Mouse (Mus musculus) neural tube, embryonic 10.5 days (tissue): ENCODE measurements around the gene Bloc1s3.
"Not testable (repeated sequence)": the region's sequence is repeated elsewhere in the genome, so short reads cannot be mapped to it uniquely, and the experiment has no call there.

Source experiments
- DNase-seq: peaks from one replicate; pipeline ENCODE4 v3.0.0-alpha.2; 2017; ENCODE audit warnings: low spot score; ENCODE audit errors: extremely low spot score

Bloc1s3 gene

DNA sequence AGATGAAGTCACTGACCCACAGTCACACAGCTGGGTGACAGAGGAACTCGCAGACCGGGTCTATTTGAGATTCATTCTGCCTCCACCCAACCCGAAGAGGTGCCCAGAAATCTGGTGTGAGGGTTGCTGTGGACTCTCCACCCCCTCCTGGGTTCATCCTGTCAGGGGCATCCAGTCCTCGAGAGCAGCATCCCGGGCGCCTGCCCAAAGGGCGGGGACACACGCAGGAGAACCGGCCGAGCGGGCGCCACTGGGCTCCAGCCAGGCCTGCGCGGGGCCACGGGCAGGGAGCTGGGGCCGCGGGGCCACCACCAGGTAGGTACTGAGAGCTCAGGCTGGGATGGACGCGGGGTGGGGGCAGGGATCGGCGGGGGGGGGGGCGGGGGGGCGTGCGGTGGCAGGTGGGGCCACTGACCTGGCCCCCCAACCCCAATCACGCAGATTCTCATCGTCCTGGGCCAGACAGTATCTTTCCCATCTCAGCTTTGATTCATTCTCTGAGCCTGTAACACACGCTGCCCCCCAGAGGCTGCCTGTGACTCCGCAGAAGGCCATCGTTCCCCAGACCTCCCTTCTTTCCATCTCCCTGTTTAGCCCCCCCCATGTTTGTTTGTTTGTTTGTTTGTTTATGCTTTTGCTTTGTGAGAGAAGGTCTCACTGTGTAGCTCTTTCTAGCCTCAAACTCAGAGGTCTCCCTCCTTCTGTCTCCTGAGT is 9.6 kb upstream of the Bloc1s3 start, which contains the start of gene Nkpd1:
Nkpd1 (plus strand) TSS at position 187 of the 714 bp plus-strand sequence.
- no peak for DNase-seq

DNA sequence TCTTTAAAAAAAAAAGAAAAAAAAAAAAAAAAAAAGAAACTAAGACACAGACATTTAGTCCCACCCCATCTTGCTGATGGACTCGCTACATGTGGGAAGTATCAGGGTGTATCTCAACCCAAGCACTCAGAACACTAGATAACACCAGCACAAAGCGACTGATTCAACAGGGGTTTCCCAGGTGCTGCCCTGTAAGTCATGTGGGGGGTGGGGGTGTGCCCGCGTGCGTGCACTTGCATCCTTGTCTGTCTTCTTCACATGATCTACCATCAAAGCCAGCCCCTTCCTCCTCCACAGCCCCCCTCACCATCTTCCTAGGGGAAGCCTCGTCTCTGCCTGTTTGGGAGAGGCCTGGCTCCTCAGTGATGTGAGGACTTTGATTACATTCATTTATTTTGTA is 4.2 kb upstream of the Bloc1s3 start:
- DNase-seq = no peak

DNA sequence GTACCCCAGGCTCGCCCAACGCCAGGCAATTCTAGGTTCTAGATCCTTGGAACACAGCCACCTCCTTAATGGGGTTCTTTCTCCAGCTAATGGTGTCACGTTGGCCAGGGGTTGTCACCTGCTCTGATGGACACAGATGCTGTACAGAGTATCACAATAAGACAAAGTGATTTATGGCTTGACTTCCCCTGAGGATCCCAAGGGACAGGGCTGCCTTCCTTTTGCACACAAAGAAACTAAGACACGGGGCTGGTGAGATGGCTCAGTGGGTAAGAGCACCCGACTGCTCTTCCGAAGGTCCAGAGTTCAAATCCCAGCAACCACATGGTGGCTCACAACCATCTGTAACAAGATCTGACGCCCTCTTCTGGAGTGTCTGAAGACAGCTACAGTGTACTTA is 3.8 kb upstream of the Bloc1s3 start:
- not testable (repeated sequence) for DNase-seq

DNA sequence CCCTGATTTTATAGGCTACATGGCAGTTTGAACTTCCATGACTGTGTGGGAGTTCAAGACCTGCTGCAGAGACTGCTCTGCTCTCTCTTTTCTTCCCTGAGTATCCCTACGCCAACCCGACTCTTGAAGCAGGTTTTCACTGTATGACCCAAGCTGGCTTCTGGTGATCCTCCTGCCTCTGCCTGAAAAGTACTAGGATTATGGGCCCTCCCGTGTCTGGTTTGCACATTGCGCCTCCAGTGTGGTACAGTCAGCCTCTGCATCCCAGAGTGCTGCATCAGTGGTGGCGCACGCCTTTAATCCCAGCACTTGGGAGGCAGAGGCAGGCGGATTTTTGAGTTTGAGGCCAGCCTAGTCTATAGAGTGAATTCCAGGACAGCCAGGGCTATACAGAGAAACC is 1.6 kb upstream of the Bloc1s3 start:
- DNase-seq = no peak

DNA sequence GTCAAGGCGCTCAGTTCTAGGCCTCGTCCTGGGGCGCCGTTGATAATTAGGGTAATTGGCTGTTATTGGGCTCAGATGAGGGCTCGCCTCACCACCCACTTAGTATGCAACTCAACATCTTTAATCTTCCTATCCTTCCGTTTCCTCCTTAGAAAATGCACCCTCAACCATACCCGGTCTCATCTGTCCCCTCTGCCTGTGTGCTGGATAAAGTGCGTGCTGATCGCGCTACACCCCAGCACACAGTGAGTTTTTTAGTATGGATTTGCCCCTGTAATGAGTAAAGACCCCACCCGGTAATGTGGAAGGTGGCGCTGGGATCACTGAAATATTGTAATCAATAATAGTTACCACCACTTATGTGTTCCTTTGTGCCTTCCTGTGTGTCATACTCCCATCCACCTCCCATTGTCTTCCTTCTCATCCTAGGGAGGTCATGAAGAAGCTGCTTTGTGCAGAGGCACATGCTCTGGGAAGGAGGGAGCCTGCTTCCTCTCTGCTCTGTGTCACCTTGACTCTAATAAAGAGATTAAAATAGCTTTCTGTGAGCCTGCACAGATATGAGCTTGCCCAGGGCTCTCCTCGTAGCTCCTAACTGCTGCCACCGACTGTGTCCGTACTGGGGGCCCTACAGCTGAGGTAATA is 879 bp upstream of the Bloc1s3 start:
- DNase-seq = no peak

DNA sequence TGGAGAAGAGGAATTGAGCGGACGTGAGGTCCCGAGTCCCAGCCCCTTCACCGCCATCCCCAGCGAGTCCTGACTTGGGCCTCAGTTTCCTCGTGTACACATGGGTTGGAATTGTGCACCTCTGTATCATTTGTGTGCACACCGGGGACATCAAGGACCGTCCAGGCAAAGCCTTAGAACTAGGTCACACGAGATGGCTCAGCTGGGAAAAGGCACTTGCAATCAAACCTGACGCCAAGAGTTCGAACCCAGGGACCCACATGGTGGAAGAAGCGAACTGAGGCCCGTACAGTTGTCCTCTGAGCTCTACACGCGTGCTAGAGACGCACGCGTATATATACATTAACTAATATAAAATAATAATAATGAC is 570 bp downstream of the Bloc1s3 start:
- no peak for DNase-seq

DNA sequence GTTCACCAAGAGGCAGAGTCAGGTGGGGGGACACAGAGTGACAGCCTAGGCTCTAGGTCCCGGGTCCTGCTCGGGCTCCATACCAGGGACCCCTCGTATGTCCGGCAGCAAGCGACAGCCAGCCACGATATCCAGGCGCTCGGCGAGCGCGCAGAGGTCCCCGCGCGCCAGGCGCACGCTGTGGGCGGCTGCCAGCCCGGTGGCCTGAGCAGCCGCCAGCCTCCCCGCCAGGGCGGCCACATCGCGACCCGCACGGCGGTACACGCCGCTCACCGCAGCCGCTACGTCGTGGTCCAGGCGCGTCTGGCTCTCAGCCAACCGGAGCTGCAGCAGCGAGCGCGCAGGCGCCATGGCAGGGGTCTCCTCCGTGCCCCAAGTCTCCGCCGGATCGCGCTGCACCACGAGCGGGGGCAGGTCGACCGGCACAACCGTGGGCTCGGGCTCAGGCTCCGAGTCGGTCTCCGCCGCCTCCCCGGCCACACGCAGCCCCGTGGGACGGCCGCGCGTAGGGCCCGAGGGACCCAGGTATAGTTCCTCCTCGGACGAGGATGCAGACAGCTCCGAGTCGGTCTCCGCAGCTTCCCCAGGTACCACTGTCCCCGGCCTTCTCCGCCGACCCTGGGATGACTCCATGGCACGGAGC is 1.1 kb downstream of the Bloc1s3 start:
- peak; percentile 81 for DNase-seq

DNA sequence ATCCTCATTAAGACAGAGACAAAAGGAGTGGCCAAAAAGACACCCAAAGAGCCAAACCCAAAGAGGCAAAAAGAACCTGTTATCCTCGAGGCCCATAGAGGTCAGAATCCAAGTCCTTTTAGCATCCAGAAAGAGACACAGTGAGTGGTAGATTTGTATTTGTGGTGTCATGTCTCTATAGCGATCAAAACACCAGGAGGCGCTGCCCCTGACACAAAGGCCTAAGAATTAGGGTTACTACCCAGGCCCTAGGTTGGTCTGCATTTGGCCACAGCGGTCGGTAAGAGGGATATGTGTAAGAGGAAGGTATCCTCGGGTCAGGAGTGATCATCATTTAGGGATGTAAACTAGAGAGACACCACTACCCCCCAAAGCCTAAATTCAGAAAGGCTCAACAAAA is 1.8 kb downstream of the Bloc1s3 start:
- DNase-seq = no peak

DNA sequence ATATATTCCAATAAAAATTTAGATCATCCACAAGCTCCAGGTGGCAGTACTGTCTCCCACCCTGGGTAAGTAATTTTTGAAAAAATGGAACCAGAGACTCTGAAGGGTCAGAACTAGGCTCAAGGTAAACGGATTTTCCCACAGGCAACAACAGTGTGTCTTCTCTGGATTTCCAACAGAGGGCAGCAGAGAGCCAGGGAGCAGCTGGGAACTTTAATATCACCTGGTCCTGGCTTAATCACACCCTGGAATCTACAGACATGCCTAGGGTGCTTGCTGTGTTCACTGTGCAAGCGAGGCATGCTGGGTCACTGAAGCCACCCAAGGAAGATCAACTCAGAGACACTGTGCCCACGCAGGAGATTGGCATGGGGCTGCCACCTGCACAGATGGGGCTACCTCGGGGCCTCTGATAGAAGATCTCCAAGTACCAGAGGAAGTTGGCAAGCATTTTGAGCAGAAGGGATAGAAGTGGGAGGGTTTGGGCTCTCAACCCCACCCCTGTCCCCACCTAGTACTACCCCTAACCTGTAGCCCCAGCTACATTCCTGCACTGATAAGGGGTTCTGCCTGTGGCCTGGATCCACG is 4.6 kb downstream of the Bloc1s3 start:
- no peak for DNase-seq

DNA sequence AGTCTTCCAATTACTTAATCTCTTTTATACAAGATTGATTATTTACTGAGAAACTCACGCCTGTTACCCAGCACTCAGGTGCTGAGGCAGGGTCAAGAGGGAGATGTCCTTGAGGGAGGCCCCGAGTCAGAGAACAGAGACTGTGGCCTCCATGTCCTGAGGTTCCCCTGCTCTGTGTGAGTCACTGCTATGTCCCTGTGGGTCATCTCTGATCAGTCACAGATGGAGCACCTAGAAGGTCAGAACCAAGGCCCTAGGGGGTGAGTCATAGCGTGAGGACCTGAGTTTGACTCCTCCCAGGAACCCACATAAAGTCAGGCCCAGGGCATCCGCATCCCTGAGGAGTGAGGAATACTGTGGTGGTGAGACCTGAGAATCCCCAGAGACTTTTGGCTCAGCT is 6.5 kb downstream of the Bloc1s3 start:
- DNase-seq = no peak

DNA sequence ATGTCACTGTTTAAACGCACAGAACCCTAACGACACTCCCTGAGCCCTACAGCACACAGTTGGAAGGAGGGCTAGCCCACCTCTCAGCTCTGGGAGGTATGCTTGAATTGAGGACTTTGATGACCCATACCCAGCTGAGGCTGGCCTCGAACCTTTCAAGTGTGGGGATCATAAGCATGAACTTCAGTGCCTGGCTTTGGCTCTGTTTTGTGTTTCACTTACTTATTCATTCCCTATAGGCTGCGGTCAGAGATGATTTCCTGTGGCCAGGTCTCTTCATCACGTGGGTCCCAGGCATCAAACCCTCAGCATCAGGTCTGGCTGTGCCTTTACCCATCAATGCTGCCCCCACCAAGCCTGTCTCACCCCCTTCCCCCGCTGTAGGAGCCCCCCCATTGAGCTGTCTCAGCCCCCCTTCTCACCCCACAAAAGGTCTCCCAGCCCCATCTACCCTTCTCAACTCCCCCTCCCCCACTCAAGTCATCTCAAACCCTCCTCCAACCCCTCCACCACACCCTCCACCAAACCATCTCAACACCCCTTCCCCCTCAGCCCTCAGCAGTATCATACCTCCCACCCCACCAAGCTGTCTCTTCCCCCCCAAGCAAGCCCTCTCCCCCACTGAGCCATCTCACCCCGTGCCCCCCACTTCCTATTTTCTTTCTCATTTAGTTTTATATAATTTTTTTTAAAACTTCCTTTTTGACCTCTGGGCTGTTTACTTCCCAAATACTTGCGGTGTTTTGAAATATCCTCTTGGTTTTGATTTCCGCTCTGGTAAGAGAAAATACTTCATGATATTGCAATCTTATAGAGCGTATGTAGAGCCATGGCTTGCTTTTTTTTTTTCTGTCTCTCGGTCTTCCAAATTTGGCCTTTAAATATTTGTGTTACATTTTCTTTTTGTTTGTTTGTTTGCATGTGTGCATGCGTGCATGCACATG is 7.5 kb downstream of the Bloc1s3 start:
- no peak for DNase-seq

DNA sequence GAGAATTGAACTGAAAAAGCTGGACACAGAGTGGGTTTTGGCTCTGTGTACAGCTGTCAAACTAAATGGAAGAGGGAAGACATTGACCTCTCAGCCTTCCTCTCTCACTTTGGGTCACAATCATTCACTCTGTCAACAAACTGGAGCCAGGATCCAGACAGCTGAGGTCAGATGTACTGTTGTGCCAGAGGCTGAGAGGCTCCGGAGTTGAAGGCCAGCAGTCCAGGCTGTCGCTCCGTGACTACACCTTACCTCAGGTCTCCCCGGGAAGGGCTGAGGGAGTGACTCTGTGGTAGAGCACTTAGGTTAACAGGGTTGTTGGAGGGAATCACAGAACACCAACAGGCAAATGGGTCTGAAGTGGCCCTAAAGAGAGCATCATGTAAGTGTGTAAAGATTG is 9.8 kb downstream of the Bloc1s3 start:
- DNase-seq = no peak

DNA sequence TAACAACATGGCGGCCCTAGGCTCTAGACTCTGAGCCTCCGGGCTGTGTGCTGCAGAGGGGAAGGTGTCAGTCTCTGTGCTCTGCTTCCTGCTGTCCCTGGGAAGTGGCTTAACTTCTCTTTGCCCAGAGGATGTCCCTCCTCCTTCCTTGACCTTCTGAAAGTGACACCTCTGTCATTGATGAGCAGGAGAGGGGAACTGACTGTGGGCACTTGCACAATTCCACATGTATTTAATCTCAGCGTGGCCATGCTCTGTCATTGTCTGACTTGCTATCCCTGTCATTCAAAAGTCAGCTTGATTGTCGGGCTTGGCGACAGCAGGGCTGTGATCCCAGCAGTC is 12.0 kb downstream of the Bloc1s3 start:
- DNase-seq = no peak

DNA sequence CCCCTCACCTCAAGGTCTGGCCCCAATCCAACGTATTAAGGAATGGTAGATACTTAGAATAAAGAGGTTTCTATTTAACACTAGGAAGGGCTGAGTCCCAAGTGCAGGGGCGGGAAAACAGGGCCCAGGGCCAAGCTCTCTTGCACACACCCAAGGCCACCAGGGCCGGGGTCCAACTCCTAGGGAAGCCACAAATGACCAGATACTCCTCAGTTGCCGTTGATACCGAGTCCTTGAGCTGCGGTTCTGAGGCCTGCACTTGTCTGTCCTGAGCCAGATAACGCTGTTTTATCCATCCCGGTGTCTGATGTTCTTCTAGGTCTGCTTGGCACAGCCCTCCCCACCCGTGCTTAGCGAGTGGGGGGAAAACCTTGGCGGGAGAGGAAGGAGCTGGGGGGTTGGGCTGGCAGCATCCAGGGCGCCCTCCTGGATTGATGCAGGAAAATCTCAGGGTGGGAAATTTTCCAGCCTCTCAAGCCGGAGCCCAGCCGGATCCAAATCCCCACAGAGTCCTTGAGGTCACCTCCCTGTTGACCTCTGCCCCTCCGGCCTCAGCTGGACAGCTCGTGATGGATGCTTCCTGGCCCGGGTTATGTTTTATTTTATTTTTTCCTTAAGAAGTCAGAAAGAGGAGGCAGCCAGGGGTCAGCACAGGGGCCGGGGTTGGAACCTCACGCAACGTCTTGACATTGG is 12.5 kb downstream of the Bloc1s3 start:
- DNase-seq = no peak

DNA sequence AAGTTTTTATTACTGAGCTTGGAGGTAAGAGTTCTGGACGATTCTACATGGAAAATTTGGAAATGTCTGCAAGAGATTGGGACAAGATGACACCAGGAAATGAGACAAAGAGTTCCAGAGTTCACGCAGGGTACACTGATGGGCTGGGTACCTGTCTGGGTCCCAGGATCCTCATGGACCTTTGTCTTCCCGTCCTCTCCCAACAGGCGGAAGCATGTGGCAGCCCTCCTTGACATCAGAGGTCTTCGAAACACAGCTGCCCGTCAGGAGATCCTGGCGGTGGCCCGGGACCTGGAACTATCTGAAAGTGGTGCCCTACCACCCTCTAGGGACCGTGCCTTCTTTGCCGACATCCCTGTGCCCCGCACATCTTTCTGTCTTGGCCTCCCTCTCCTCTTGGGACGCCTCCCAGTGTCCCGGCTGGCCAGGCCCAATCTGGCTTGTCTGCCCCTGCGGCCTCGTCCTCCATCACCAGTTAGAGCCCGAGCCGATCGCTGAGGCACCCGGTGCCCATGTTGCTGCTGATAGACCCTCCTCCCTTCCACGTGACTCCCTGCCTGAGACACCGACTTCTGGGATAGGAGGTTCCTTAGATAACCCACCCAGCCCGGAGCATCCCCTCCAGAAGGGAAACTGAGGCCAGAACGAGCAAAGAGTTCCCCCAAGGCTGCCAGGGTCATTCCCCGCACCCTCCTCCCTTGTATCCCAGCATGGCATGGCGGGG is 13.3 kb downstream of the Bloc1s3 start:
- no peak for DNase-seq

DNA sequence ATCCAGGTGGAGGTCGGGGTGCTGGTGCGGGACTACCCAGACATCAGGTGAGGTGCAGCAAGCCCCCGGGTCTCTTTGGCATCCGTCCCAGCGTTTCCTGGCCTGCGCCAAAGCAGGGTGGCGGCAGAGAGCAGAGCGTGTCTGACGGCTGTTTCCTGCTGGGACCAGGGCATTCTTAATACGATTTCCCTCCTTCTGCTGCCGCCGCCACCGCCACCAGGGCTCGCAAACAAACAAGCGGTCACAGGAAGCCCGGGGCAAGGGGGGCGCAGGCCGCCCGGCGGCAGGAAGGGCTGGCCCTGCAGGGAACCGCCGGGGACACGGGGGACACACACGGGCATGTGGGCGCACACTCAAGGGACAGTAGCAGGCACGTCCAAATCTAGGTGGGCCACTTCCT is 16.4 kb downstream of the Bloc1s3 start:
- DNase-seq = peak; percentile 40

DNA sequence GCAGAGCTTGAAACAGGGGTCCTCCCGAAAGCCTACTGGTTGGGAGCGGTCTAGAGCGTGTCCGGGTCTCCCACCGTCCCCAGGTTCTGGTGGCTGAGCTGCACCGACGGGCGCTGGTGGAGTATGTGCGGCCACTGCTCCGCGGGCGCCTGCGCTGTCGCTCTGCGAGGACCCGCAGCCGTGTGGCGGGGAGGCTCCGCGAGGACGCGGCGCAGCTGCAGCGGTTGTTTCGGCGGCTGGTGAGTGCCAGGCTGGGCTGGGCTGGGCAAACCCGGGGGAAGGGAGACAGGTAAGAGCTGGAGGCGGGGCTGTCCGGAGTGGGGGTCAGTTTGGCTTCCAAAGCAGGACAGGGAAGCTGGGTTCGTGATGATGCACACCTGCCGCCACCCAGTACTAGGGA is 18.6 kb downstream of the Bloc1s3 start:
- no peak for DNase-seq

DNA sequence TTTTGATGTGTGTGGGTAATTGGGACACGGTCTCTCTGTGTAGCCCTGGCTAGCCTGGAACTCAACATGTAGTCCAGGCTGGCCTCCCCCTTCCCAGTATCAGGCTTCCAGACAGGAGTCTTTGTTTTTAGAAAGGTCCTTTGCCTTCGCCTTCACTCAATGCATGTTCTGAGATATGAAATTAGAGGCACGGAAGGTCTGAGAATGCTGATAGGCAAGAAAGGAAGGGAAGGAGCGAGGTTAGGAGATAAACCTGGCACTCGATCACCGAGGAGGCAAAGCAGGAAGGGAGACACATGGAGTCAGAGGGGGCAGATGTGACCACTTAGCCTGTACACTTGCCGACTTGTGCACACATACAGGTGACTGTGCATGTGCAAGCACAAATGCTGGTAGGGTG is 21.6 kb downstream of the Bloc1s3 start:
- DNase-seq = no peak

DNA sequence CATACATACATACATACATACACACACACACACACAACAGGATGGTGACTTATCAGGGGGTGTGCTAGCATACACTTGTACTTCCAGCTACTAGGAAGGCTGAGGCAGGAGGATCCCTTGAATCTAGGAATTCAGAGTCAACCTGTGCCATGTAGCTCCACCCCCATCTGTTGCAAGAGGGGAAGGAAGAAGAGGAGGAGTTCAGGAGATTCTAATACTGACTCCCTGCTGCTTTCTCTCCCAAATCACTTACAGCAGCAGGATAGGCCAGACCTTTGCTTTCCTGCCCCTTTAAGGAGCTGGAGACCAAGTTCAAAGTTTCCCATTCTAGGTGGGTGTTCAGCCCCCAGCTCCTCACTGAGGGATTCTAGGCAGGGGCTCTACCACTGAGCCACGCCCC is 22.7 kb downstream of the Bloc1s3 start:
- no peak for DNase-seq

DNA sequence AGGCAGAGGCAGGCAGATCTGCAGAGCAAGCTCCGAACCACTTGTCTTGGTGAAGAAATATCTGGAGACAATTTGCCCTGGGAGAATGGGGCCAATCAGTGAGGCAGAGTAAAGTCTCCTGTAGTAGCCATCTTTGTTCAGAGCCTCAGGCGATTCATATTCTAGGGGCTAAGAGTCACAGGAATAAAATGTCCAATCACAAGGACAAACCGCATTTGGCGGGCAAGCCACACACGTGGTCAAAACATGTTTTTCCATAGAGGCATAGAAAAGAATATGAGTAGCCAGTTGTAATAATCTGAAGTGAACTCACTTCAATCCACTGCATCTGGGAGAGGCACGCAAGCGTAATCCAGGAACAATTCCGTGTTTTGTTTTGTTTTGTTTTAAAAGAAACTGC is 24.9 kb downstream of the Bloc1s3 start:
- DNase-seq = no peak
